Mouse (Mus musculus): Measurements from ENCODE around the gene Xlr3c. TPM values are rescaled to one million over a fixed set of nuclear protein-coding genes. Genes with fewer than 3 reads are reported as not detected.
"Not testable (repeated sequence)": the region's sequence is repeated elsewhere in the genome, so short reads cannot be mapped to it uniquely, and the experiment has no call there.

The Xlr3c gene
- total RNA-seq (2021): under 1 TPM in 1 of 2 experiments, not detected in 1; 0.20 TPM
- long read RNA-seq, experiment 1: 0 reads
- long read RNA-seq, experiment 2: 0 reads

DNA sequence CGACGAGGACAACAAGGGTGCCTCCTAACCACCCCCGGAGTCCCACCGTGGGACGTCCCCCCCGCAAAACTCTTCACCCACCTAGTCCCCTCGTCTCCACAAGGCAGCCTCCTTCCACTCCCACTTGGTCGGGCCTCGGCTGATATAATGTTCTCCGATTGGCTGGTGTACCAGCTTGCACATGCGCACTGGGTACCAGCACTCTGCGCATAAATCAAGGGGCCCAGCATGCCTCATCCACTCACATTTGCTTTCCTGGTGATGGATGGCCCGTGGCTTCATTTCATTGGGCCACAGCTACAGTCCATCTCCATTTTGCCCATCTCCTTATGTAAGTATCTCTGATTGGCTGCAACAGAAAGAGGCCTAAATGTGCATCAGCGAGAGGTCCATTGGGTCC lies at the start of gene Xlr3c:
TSS of gene Xlr3c (minus strand) at position 121 of the 400 bp plus-strand sequence.
- not testable (repeated sequence) for DNase-seq (ENCODE audit: low spot score in 2 of 2)

DNA sequence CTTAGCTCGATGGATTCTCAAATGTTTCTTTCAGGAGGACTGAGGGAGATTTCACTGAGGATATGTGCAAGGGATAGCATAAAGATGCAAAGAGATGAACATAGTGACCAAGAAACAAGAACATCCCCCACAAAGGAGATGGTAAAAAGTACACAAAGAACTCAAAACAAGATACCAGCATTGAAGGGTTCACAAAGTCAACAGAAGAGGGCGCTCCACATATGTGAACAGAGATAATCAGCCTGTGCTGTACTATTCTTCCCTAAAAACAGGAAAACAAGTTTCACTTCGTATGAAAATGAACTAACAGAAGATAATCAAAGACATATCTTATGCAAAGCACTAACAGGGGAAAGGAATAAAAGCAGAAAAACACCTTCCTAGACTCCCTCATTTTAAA lies 47.3 kb upstream of the Xlr3c start:
- DNase-seq (ENCODE audit: low spot score in 2 of 2): no peak

DNA sequence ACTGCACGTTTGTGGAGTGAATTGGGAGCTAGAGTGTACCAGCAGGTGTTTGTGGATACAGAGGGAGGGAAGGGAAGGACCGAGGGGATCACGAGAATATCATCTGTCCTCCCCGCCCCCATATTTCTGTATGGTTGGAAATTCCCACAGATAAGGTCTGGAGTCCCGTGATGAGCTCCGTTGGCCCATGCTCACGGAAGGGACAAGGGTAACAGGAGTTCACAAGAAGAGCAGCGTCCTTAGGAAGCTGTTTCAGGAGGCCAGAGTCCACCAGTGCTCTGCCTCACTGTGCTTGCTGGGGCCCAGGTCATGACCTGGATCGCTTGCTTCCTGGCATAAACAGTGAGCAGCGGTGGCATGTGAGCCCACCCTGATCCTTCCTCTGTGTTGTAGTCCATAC lies 30.6 kb upstream of the Xlr3c start:
- DNase-seq (ENCODE audit: low spot score in 2 of 2): not testable (repeated sequence)

DNA sequence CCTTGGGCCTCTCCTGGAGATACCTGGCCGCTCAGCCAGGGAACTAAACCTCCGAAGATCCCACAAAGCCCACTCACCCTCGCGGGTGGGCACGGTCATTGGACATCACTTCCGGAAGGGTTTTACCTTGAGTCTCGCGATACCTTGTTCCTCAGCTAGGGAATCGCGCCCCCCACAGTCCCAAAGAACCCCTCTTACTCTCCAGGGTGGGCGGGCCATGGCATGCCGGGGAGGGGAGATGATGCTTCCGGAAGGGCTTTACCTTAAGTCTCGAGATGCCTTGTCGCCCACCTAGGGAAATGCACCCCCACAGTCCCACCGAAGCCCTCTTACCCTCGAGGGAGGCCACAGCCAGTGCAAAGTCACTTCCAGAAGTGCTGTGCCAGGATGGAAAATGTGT lies 27.7 kb upstream of the Xlr3c start, which contains the start of the genes Xlr5a and Xlr5c:
TSS of gene Xlr5a (minus strand) at position 101 of the 400 bp plus-strand sequence.
TSS of gene Xlr5c (minus strand) at position 101 of the 400 bp plus-strand sequence.
- DNase-seq (ENCODE audit: low spot score in 2 of 2): not testable (repeated sequence)

DNA sequence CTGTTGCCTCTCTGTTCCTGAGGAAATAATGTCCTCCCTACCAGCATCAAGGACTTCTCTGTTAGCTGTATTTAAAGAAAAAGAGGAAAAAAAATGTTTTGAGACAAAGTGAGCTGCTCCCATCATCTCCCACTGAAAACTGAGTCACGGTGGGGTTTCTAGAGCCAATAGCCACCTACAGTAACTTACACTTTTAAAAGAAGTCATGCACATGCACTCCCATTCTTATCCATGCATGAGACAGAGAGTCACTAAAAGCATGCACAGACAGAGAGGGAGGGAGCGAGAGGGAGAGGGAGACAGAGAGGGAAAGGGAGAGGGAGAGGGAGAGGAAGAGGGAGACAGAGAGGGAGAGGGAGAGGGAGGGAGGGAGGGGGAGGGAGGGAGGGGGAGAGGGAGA lies 2.8 kb downstream of the Xlr3c start:
- not testable (repeated sequence) for DNase-seq (ENCODE audit: low spot score in 2 of 2)

DNA sequence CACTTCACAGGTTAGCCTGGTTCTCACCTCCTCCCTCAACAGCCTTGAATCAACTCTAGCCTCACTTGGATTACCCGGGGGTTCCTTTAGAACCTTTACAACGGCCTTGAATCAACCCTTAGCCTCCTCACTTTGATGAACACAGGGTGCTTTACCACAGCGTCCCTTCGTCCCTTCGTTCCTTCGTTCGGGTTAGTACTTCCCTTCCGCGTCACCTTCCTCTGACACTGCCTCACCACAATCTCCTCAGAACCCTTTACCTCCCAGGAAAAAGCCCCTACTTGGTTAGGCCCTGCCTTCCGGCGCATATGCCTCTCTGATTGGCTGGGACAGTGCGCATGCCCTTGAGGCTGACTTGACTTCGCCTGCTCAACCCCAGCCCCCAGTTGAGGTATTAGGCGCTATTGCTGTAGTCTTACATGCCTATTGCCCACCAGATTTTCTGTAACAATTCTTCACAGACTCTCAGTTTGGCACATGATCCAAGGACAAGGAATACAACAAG lies 22.3 kb downstream of the Xlr3c start, which contains the start of gene Xlr4c:
TSS of gene Xlr4c (minus strand) at position 310 of the 505 bp plus-strand sequence.
- not testable (repeated sequence) for DNase-seq (ENCODE audit: low spot score in 2 of 2)

DNA sequence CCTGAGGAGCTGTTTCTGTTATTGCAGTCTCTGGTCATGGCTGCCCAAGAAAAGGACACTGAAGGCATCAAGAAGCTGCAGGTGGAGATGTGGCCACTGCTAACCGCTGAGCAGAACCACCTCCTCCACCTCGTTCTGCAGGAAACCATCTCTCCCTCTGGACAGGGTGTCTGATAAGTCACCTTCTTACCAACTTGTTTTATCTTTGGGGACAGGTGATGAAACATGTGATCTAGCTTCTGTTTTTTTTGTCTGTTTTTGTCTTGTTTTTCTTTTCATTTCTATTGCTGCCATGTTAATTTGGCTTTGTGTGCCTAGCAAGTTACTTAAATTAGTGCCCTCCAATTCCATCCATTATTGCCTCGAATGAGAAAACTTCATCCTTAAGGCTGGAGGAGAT lies 35.9 kb downstream of the Xlr3c start:
- DNase-seq (ENCODE audit: low spot score in 2 of 2): no peak

DNA sequence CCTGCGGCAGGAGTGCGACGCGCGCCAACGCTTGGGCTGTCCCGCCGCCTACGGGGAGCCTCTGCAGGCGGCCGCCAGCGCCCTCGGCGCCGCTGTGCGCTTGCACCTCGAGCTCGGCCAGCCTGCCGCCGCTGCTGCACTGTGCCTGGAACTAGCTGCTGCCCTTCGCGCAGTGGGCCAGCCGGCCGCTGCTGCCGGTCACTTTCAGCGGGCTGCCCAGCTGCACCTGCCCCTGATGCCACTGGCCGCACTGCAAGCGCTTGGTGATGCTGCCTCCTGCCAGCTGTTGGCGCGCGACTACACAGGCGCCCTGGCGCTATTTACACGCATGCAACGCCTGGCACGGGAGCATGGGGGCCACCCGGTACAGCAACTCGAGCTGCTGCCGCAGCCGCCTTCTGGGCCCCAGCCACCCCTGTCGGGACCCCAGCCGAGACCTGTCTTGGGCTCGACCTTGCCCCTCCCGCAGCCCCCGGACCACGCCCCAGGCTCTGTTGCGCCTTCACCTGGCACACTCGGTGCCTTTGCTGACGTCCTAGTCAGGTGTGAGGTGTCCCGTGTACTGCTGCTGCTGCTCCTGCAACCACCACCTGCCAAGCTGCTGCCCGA lies 36.5 kb downstream of the Xlr3c start:
- peak; percentile 6 to 14 for DNase-seq (ENCODE audit: low spot score in 2 of 2)

DNA sequence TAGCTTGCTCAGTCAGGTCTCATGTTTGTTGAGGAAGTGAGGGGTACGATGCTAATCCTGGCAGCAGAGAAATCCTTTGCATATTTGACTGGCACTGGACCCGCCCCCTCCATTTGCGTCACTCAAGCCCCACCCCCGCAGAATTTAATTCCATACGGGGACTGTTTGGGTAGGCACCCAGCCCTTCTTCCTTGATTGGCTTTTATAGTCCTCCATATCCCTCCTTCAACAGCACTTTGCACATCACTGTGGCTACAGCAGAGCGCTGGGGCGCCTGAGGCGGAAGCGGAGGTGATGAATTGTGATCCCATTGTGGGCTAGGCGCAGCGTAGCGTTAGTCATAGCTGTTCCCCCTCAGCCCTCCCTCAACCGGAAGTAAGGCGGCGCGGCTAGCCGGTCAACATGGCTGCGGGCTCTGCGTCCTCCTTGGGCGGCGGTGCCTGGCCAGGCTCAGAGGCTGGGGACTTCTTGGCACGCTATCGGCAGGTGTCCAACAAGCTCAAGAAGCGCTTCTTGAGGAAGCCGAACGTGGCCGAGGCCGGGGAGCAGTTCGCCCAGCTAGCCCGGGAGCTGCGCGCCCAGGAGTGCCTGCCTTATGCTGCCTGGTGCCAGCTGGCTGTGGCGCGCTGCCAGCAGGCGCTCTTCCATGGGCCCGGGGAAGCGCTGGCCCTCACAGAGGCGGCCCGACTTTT lies 37.1 kb downstream of the Xlr3c start, which contains the start of gene F8a:
TSS of gene F8a (plus strand) at position 378 of the 692 bp plus-strand sequence.
- peak; percentile 26 to 46 for DNase-seq (ENCODE audit: low spot score in 2 of 2)

DNA sequence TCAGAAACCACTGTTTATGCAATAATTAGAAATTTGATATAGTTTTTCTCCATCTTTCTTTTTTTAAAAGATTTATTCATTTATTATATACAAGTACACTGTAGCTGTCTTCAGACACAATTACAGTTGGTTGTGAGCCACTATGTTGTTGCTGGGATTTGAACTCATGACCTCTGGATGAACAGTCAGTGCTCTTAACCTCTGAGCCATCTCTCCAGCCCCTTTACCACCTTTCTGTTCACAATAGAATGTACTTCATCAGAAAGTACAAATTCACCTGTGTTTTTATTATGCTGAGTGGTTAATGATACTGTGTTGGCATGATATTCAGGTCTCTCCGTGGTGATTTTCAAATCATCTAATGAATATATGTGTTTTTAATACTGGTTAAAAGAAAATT lies 39.8 kb downstream of the Xlr3c start:
- no peak for DNase-seq (ENCODE audit: low spot score in 2 of 2)

DNA sequence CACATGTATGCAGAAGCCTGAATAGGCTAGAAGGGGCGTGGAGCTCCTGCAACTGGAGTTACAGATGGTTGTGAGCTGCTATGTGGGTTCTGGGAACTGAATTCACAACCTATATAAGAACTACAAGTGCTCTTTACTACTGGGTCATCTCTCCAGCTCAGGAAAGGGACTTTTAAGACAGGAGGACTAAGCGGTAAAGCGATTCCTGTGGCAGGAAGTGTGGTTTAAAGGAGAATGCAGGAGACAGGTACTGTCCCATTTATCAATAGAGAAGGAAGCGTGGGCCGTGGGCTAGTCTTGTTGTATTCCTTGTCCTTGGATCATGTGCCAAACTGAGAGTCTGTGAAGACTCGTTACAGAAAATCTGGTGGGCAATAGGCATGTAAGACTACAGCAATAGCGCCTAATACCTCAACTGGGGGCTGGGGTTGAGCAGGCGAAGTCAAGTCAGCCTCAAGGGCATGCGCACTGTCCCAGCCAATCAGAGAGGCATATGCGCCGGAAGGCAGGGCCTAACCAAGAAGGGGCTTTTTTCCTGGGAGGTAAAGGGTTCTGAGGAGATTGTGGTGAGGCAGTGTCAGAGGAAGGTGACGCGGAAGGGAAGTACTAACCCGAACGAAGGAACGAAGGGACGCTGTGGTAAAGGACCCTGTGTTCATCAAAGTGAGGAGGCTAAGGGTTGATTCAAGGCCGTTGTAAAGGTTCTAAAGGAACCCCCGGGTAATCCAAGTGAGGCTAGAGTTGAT lies 51.2 kb downstream of the Xlr3c start, which contains the start of gene Xlr4b:
TSS of gene Xlr4b (plus strand) at position 515 of the 746 bp plus-strand sequence.
- not testable (repeated sequence) for DNase-seq (ENCODE audit: low spot score in 2 of 2)

Other genes with a start within 250 kb of the Xlr3c start
- under 1 TPM in 1 of 2 experiments, not detected in 1; 0.20 TPM for gene Pnma5, start 228.3 kb downstream of the Xlr3c start, total RNA-seq (2021)
- gene Pnma3, start 200.6 kb downstream of the Xlr3c start, total RNA-seq (2021): 1 to 10 TPM; 1.5 to 1.6 TPM
- 1 to 10 TPM in 1 of 2 experiments, not detected in 1; 1.3 TPM for gene Xlr4a, start 182.9 kb downstream of the Xlr3c start, total RNA-seq (2021)
- 1 to 10 TPM; 1.5 to 2.5 TPM for gene Xlr3a, start 168.3 kb downstream of the Xlr3c start, total RNA-seq (2021)
- under 1 TPM; 0.22 to 0.65 TPM for gene Gm14685, start 148.3 kb downstream of the Xlr3c start, total RNA-seq (2021)
- gene Xlr5b, start 116.6 kb downstream of the Xlr3c start, total RNA-seq (2021): under 1 TPM in 1 of 2 experiments, not detected in 1; 0.31 TPM
- gene DXBay18, start 115.9 kb downstream of the Xlr3c start, total RNA-seq (2021): not detected
- gene Spin2d, start 88.4 kb downstream of the Xlr3c start, total RNA-seq (2021): not detected
- gene Xlr3b, start 73.2 kb downstream of the Xlr3c start, total RNA-seq (2021): 10 to 100 TPM in 1 of 2 experiments, 1 to 10 TPM in 1; 4.5 to 14.5 TPM
- 1 to 10 TPM in 1 of 2 experiments, under 1 TPM in 1; 0.53 to 1.7 TPM for gene Xlr4b, start 51.1 kb downstream of the Xlr3c start, total RNA-seq (2021)
- 1 to 10 TPM; 9.0 to 9.8 TPM for gene F8a, start 37.1 kb downstream of the Xlr3c start, total RNA-seq (2021)
- not detected for gene Xlr4c, start 22.3 kb downstream of the Xlr3c start, total RNA-seq (2021)
- not detected for gene Xlr5a, start 27.6 kb upstream of the Xlr3c start, total RNA-seq (2021)
- not detected for gene Xlr5c, start 27.6 kb upstream of the Xlr3c start, total RNA-seq (2021)
- gene Gm45015, start 71.5 kb upstream of the Xlr3c start, total RNA-seq (2021): not detected
- 10 to 100 TPM; 26.6 to 28.8 TPM for gene Zfp275, start 77.2 kb upstream of the Xlr3c start, total RNA-seq (2021)
- not detected for gene Gm18336, start 133.3 kb upstream of the Xlr3c start, total RNA-seq (2021)
- under 1 TPM; 0.25 to 0.31 TPM for gene Zfp92, start 145.7 kb upstream of the Xlr3c start, total RNA-seq (2021)
- gene Trex2, start 170.0 kb upstream of the Xlr3c start, total RNA-seq (2021): not detected
- 10 to 100 TPM; 45.4 to 52.8 TPM for gene Haus7, start 193.7 kb upstream of the Xlr3c start, total RNA-seq (2021)
- 100 to 1,000 TPM; 245 to 273 TPM for gene Bgn, start 218.2 kb upstream of the Xlr3c start, total RNA-seq (2021)
- 10 to 100 TPM; 20.3 to 22.6 TPM for gene Atp2b3, start 237.7 kb upstream of the Xlr3c start, total RNA-seq (2021)

All from adrenal gland, postnatal 4 days (tissue).